Mouse (Mus musculus) brain, adult 10 weeks (tissue): ENCODE results near the gene Ankrd63. TPM values are rescaled to one million over a fixed set of nuclear protein-coding genes. Genes with fewer than 3 reads are reported as not detected.

Source experiments
- polyA plus RNA-seq: library from polyadenylated mRNA; stranded (reverse); fragments of 350-450 nt; fragmentation: Illumina TruSeq; extraction: RNeasy Lipid Tissue Mini Kit (QIAGEN cat#74804); gene quantifications from one replicate; pipeline ENCODE4 v1.2.3, GENCODE M21; 2015; ENCODE audit warnings: low read depth, low replicate concordance

Ankrd63 gene
- polyA plus RNA-seq: 15.3 TPM

GRCm38 (mm10) chr2:118703913-118704730 is at the start of gene Ankrd63:
Gene Ankrd63 (minus strand): TSS chr2:118703963.

GRCm38 (mm10) chr2:118745232-118745884 is 41.6 kb upstream of the Ankrd63 start, which contains the start of gene Inafm2:
Gene Inafm2 (plus strand): TSS chr2:118745758.

GRCm38 (mm10) chr2:118728337-118728736 is 24.6 kb upstream of the Ankrd63 start, which contains the start of gene Plcb2:
Gene Plcb2 (minus strand): TSS chr2:118728438.

GRCm38 (mm10) chr2:118662902-118663803 is 40.6 kb downstream of the Ankrd63 start, which contains the start of gene Pak6:
Gene Pak6 (plus strand): TSS chr2:118663303.

Other genes with a start within 250 kb of the Ankrd63 start
- 260 TPM for gene Srp14, start 224.3 kb downstream of the Ankrd63 start, polyA plus RNA-seq
- gene Bmf, start 154.3 kb downstream of the Ankrd63 start, polyA plus RNA-seq: 4.3 TPM
- 1.3 TPM for gene Bub1b, start 105.8 kb downstream of the Ankrd63 start, polyA plus RNA-seq
- 31.5 TPM for gene Pak6, start 40.7 kb downstream of the Ankrd63 start, polyA plus RNA-seq
- 2.4 TPM for gene Plcb2, start 24.5 kb upstream of the Ankrd63 start, polyA plus RNA-seq
- gene Inafm2, start 41.8 kb upstream of the Ankrd63 start, polyA plus RNA-seq: 25.2 TPM
- 4.2 TPM for gene Ccdc9b, start 58.7 kb upstream of the Ankrd63 start, polyA plus RNA-seq
- not detected for gene Phgr1, start 68.8 kb upstream of the Ankrd63 start, polyA plus RNA-seq
- 137 TPM for gene Disp2, start 75.8 kb upstream of the Ankrd63 start, polyA plus RNA-seq
- 2.0 TPM for gene Knstrn, start 110.0 kb upstream of the Ankrd63 start, polyA plus RNA-seq
- gene Ivd, start 158.0 kb upstream of the Ankrd63 start, polyA plus RNA-seq: 84.6 TPM
- 16.6 TPM for gene Bahd1, start 196.4 kb upstream of the Ankrd63 start, polyA plus RNA-seq
- gene Chst14, start 222.5 kb upstream of the Ankrd63 start, polyA plus RNA-seq: 2.5 TPM